Mouse (Mus musculus): ENCODE results near the gene Coil. TPM values are rescaled to one million over a fixed set of nuclear protein-coding genes. Genes with fewer than 3 reads are reported as not detected.

Gene Coil
- total RNA-seq, 2 experiments from 2014 or later: 6.4 to 6.6 TPM

DNA sequence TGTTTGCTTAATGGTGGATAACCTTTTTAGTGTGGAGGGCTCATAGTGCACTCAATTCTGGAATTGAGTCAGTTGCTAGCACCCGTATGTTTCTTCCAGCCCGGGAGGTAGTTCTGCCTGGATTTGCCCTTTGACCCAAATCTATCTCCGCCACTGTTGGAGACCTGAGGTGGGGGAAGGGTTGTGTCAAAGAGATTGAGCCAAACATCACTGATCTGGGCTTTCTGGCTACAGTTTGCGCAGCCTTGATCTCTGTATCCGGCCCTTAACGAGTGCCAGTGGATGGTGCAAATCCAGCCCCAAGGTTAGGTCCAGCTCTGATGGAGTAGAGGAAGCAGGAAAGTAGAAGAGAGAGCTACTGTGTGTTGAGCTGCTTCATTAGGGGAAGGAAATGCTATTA, 33.0 kb downstream of the Coil start:
- no peak for ATAC-seq (ENCODE audit: poor library complexity, severe bottlenecking)

DNA sequence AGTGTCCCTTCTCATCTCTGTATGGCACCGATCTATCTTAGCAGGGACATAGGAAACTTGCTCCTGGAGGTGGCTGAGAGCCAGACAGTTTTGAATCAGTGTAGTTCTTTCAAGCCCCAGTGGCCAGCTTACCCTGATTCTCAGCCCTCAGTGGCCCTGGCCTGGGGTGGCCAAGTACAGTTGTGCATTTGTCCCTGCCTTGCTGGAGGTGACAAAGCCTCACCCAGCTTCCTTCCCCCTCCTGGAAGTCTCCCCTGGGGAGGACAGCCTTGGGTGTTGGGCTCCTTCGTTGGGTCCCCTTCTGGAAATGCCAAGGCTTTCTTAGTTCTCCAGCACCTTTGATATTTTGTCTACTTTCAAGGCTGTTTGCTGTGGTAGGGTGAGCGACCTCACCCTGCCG, 33.7 kb downstream of the Coil start:
- no peak for ATAC-seq (ENCODE audit: poor library complexity, severe bottlenecking)

DNA sequence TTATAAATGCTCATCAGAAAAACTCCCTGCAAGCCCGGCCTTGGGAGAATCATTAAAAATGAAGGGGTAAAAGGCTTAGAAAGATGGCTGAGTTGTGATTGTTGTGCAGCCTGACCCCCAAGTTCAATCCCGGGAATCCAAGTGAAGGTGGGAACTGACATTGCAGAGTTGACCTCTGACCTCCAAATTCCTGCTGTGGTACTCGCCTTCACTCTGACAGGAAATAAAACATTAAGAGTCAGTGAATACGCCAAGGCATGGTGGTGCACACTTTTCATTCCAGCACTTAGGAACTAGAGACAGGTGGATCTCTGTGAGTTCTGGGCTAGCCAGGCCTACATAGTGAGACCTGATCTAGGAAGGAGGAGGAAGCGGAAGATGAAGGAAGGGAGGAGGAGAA, 35.4 kb downstream of the Coil start:
- ATAC-seq (ENCODE audit: poor library complexity, severe bottlenecking): no peak

DNA sequence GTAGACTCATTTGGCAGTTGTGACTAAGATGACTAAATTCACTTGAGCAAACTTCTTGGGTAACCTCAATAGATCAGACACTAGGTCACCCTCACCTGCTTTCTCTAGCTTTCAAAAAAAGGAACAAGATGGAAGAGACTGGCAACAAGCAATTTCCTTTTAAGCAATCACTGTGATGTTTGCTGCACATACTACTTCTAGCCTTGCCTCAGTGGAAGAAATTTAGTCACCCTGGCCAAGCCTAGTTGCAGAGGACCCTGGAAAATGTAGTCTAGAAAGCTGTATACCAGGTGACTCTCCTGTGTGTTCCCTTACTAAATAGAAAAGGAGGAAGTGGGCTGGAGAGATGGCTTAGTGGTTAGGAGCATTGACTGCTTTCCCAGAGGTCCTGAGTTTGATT, 36.4 kb downstream of the Coil start:
- ATAC-seq (ENCODE audit: poor library complexity, severe bottlenecking): peak; percentile 93

DNA sequence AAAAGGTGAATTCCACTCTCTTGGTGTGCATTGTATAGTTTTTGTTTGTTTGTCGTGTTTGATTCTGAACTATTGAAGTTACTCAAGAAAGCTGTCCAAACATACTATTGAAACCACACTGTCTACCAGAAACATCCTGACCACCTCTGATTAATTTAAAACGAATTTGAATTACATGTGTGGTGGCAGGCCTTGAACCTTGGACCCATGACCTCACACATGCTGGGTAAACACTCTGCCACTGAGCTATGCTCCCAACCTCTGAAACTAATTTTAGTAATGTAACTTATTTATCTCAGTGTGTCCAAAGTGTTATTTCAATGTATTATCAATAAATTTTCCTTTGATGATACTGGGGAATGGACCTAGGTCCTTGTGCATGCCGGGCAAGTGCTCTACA, 37.5 kb downstream of the Coil start:
- no peak for ATAC-seq (ENCODE audit: poor library complexity, severe bottlenecking)

DNA sequence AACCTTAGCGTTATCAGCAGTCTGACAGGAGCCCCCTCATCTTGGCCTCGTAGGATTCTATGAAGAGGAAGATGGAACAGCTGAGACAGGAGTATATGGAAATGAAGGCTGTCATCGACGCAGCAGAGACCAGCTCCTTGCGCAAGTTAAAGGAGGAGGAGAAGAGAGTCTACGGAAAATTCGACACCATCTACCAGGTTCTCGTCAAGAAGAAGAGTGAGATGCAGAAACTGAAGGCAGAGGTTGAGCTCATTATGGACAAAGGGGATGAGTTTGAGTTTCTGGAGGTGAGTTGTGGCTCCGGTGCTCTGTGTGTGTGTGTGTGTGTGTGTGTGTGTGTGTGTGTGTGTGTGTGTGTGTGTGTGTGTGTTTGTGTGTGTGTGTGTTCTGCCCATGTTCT, 39.0 kb downstream of the Coil start:
- ATAC-seq (ENCODE audit: poor library complexity, severe bottlenecking): no peak

DNA sequence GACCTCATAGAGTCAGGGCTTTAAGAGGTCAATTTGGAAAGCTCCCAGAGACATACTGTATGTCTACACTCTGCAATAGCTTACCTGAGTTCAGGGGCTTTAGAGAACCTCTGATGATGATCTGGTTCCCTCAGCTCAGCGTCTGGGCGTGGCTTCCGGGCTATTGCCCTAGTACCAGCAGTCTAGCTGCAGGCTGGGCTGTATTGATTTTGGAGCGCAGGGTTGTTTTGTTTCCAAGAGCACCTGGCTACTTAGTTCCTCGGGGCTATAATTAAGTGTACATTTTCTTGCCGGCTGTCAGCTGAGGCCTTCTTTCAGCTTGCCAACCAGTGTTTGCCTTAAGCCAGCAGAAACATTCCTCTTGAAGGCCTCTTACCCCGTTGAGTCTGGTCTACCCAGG, 39.4 kb downstream of the Coil start:
- no peak for ATAC-seq (ENCODE audit: poor library complexity, severe bottlenecking)

DNA sequence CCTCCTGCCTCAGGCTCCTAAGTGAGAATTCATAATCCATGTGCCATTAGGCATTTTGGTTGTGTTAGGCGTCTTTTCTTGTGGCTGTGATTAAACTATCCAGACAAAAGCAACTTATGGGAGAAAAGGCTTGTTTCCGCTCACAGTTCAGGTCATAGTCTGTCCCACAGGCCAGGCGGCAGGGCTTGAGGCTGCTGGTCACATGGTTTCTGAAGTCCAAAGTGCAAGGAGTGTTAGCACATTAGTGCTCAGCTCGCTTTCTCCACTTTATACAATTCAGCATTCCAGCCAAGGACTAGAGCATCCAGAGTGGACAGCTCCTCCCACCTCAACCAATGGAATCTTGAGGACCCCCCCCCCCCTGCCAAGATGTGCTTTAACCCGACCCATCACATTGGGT, 42.2 kb downstream of the Coil start:
- no peak for ATAC-seq (ENCODE audit: poor library complexity, severe bottlenecking)

DNA sequence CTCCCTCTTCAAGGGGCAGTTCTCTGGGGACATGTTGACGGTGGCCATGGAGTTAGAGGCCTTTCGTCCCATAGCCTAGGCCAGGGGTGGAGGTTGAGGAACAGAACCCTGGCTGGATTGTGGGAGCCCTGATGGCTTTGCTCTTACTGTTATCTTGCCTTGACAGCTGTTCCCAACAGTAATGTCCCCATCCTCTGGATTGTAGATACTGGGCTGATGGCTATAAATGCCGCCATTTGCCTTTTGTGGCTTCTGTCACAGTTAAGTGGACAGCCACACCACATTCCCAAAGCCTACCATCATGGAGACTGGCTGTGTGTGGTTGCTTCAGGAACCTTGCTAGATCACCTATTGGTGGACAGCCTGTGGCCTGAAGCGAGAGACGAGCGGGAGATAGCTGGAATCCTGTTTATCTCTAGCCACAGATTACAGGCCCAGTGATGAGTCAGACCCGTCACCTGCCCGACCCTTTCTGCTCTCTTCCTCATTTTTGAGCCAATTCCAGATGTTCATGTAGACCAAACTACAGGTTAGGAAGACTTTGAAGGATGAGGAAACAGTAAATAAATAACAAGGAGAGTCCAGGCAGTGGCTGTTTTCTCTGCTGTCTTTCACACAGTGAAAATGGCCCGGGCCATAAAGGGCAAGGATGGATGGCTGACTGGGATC, 47.6 kb downstream of the Coil start:
- no peak for ATAC-seq (ENCODE audit: poor library complexity, severe bottlenecking)

DNA sequence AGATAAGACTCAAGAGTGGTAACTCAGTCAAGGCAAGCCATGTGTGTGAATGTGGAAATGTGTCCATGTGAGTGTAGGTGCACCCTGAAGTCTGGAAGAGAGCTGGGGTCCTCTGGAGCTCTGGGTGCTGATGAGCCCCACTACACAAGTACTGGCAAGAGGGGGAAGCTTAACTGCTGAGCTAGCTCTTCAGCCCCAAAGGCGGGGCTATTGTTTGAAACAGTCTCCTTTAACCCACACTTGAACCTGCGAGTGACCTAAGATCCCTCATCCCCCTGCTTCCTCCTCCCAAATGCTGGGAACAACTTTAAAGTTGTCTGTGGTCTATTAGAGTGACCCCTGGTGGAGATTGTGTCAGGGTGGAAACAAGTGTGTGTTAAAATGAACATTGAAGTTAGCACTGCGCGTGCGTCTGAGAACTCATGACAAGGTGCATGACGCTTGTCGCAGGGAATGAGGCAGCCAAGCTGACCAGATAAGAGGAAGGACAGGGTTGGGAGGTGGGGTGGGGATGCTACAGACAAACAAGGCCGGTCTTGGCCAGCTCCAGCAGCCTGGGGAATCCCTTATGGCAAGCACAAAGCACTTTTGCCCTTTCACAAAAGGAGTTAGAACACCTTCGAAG, 50.7 kb downstream of the Coil start:
- ATAC-seq (ENCODE audit: poor library complexity, severe bottlenecking): no peak

DNA sequence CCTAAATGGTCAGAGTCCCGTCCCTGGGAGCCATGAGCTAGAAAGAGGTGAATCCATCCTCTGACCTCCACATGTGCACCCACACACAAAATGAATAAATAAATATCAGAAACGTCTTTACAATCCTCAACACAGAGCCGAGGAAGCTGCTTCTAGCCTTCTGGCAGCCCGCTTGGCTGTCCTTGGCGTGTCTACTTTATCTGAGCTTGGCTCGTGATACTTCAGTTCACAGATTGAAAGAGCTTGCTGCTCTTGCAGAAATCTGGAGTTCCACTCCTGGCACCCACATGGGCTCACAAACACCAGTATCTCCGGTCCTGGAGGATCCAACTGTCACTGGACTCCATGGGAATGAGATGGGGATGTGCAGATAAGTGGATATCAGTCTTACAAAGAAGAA, 51.6 kb downstream of the Coil start:
- ATAC-seq (ENCODE audit: poor library complexity, severe bottlenecking): no peak

DNA sequence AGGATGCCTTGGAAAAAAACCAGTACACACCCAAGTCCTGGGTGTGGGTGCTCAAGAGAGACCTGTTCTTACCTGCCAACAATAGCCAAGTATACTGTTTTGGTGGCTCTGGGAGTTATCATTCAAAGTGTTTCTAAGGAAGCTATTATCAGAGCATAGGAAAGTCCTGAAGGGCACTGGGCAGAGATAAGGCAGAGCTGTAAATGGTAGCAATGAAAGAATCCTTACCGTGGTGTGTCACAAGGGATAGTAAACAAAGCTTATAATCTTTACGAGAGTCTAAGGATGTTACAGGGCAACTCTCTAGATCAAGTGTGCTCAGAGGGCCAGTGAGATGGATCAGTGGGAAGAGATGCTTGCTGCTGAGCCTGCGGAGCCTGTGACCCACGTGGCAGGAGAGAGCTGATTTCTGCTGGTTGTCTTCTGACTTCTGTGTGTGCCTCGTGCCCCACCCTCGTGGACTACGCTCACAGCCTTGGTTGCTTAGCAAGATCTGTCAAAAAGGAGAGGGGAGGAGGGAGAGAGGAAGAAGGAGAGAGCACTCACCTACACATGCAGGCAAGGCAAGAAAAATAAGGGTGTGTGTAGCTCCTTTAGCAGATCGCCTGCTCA, 52.2 kb downstream of the Coil start:
- no peak for ATAC-seq (ENCODE audit: poor library complexity, severe bottlenecking)

DNA sequence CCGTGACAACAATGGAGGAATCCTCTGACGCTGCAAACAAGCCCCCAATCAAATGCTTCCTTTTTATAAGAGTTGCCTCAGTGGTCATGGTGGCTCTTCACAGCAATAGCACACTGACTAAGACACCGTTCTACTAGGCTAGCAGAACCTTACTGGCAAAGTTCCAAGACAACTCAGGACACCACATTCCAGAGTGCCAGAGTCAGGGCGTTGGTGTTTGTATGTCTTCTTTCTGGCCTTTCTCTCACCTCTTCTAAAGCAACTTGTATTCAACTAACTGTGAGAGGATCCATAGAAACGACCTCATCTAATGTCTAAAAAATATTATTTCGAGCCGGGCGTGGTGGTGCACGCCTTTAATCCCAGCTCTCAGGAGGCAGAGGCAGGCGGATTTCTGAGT, 53.4 kb downstream of the Coil start:
- no peak for ATAC-seq (ENCODE audit: poor library complexity, severe bottlenecking)

DNA sequence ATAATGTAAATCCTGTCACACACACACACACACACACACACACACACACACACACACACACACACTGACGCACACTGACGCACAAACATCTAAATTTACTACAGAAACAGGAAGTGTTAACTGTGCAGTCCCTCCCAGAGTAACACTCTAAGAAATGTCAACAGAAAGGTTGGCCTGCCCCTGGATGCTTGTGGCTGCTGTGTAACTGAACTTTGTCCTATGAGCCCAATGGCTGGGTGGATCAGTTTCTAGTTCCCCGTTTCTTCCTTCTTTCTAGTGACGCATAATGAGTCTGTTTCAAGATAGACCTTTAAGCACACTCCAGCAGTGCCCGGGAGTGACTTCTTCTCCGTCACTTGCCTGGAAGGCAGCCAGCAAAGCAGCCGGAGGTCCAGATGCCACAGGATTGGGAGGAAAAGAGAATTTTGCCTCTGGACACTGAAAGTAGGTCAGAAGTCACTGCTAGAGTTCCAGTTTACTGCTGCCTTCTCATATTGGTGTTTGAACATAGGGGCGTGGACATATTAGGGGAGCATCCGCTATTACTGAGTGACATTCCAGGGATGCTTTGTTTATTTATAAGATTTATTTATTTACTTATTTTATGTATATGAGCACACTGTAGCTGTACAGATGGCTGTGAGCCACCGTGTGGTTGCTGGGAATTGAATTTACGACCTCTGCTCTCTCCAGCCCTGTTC, 54.3 kb downstream of the Coil start:
- ATAC-seq (ENCODE audit: poor library complexity, severe bottlenecking): peak; percentile 84

DNA sequence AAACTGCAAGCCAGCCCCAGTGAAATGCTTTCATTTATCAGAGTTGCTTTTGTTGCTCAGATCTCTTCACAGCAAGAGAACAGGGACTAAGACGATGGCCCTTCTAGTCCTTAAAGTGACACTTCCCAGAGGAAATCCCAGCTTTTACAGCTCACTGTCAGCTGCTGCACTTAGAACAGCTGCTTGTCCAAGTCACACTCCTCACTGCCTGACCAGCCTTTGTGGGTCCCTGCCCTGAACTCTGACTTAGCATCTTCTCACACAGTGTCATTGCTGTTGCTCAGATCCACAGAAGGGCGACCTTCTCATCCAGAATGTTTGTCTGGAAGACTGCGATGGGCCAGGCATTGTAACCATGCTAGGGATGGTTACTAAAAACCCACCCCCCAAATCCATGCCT, 55.6 kb downstream of the Coil start:
- ATAC-seq (ENCODE audit: poor library complexity, severe bottlenecking): no peak

DNA sequence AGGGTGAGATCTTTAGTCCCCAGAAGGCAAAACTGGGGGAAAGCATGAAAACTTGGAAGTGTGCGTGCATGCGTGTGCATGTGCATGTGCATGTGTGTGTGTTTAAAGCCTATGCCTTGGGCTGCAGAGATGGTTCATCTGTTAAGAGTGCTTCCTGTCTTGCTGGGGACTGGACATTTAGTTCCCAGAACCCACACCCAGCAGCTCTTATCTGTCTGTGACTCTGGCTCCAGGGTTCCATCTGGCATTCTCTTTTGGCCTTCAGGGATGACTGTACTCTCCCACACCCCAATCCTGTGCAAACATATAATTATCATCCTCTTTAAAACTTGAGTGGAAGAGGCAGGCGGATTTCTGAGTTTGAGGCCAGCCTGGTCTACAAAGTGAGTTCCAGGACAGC, 56.1 kb downstream of the Coil start:
- no peak for ATAC-seq (ENCODE audit: poor library complexity, severe bottlenecking)

DNA sequence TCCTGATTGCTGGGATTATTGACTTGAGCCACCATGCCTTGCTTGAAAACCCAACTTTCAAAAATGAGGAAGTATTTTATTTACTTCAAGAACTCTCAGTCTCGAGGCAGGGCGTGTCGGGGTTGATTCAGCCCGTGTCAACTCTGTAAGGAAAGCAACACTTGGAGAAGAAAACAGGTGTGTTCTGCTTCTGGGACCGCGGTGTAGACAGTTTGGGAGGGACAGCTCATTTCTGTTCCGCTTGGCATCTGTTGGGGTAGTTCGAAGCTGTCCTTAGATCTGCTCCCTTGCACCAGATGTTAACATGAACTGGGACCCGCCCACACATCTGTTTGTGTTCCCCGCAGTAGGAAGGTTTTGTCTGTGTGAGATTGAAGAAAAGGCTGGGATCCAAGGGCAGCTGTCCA, 57.9 kb downstream of the Coil start:
- ATAC-seq (ENCODE audit: poor library complexity, severe bottlenecking): peak; percentile 45

DNA sequence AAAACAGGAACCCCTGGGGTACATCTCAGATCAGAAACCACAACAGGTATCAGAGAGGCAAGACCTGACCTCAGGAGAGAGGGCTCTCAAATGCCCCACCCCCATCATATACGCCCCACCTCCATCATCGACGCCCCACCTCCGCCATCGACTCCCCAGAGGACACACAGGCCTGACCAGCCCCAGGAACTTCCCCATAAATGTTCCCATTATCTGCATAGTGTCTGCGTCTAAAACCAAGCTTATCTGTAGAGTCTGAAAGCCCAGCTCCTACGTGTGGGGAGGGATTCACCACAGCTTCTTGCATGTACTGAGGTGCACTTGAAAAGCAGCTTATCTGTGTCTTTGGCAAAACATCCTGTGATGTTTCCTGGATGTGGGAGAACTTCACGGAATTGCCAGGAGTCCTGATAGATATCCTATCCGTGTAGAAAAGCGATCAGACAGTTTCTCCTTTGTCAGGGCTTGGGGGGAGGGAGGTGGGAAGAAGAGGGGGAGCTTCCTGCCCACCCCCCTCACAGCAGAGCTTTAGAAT, 58.9 kb downstream of the Coil start:
- ATAC-seq (ENCODE audit: poor library complexity, severe bottlenecking): peak; percentile 62

DNA sequence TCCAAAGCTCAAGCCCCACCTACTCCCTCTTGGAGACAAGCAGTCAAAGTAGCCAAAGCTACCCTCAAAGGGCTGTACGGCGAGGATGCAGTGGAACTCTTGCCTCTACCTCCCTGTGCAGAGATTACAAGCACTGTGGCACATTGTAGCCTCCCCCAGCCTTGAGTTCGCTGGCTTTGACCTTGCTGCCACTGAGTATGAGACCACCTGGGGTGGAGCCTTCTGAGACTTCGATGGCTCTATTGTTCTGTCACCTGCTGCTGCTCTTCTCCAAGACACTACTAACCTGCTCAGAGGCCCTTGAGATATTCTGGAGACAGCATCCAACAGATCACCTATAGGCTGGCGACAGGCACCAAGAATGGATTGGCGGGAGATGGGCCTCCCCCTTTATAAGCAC, 60.5 kb downstream of the Coil start:
- no peak for ATAC-seq (ENCODE audit: poor library complexity, severe bottlenecking)

DNA sequence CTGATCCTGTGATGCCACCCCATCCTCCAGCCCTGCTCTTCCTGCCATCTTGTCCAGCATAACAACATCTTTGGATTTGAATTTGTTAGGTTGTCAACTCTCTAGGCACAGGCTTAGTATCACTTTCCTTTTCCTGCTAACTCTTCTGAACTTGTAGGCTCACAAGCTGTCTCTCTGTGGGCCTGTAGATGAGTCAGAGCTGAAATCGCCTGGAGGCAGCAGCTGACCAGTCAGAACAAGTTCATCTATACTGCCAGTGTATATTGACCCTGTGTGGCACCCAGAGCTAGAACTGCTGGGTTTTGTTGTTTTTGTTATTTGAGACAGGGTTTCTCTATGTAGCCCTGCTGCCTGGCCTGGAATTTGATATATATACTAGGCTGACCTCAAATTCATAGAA, 61.1 kb downstream of the Coil start:
- no peak for ATAC-seq (ENCODE audit: poor library complexity, severe bottlenecking)

DNA sequence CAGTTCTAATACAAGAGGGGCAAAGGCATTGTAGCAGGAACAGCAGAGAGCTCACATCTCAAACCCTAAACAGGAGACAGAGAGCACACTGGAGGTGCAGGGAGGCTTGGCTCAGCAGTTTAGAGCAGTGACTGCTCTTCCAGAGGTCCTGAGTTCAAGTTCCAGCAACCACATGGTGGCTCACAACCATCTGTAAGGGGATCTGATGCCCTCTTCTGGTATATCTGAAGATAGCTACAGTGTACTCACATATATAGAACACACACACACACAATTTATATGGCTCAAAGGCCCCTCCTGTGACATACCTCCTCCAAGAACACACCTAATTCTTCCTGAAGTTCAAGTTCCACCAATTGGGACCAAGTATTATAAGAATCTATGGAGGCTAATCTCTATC, 64.5 kb downstream of the Coil start:
- no peak for ATAC-seq (ENCODE audit: poor library complexity, severe bottlenecking)

DNA sequence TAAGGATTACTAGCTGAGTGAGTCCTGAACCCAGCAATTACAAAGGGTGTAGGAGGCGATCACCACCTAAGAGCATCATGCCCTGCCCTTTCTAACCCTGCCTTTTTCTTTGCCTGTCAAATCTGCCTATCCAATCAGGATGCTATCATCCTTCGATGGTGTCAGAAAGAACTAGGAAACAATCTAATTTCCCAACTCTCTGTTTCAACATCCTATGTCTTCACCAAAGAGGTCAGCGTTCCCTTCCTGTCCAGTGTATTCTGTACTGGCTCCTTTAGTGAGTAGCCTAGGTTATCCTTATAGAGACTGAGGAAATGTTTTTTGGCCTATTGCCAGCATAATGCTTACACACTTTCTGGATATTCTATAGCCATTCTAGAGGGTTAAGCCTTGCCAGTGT, 65.5 kb downstream of the Coil start:
- peak; percentile 79 for ATAC-seq (ENCODE audit: poor library complexity, severe bottlenecking)
